Mouse (Mus musculus): ENCODE data around the gene Msl3l2. TPM values are rescaled to one million over a fixed set of nuclear protein-coding genes. Genes with fewer than 3 reads are reported as not detected.

Msl3l2 gene
- polyA plus RNA-seq, 1 experiment from 2014 or later = 10.7 TPM

DNA sequence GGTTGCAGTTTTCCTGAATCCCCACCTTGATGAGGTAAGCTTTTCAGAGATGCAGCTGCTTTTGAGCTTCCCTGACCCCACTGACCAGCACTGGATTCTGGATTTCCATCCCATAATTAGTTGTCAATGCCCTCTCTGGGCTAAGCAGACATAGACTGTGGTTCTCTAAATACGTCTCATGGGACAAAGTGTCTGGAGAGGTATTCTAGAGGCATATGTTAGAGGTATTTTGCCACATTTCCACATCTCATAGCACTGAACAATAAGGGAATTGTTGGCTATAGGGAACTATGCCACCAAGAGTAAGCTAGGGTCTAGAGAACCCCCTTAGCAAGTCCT is 248 bp downstream of the Msl3l2 start:
- Histone ChIP-seq H3K4me2 (ENCODE audit: low read length) (peak overlapping the region; percentile 42), H3K27ac (ENCODE audit: low read depth, low read length) (no peak overlapping the region), H3K9me3 (ENCODE audit: control insufficient read depth, low read length) (no peaks in the 10 kb centered on the region), H3K36me3 (ENCODE audit: control insufficient read depth, insufficient read depth, low read length) (no peaks in the 10 kb centered on the region), H3K27me3 (replicated peaks; ENCODE audit: control insufficient read depth, insufficient read depth, low read length) (no peaks in the 10 kb centered on the region), H3K4me3 (ENCODE audit: low read length) (peak overlapping the region; percentile 22), H3K9ac (ENCODE audit: low read depth, low read length) (peak overlapping the region; percentile 21; the same call in 1 of the 2 replicates), H3K4me1 (ENCODE audit: control insufficient read depth, insufficient read depth, low read depth, low read length) (no peaks in the 10 kb centered on the region)
- WGBS = 47% methylated on average over 1 of the region's 1 CpGs
- peak; percentile 34; the same call in 1 of the 2 replicates for ATAC-seq

DNA sequence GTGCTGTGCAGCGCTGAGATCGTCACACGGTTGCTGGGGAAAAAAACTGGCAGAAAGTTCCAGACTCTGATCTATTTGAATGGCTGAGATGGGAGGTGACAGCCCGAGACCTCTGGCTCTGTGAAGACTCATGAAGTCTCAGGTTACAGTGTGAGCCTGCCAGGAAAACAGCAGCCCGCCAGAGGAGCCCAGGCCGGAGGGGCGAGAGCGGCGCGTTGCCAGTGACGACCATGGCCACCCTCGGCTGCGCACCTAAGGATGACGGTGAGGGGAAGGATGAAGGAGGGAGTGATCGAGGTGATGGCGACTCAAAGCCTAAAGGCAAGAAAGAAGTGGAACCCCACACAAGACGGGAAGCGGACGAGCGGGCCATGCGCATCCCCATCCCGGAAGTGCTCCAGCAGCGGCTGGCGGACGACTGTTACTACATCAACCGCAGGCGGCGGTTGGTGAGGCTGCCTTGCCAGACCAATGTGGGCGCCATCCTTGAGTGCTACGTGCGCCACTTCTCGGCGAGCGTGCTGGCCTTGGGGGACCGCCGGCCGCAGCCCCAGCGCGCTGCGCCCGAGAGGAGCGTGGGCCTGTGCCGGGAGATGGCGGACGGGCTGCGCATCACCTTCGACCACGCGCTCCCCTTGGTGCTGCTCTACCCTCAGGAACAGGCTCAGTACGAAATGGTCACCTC is 8.4 kb downstream of the Msl3l2 start:
- Histone ChIP-seq H3K9me3 (ENCODE audit: control insufficient read depth, low read length) (no peaks in the 10 kb centered on the region), H3K36me3 (ENCODE audit: control insufficient read depth, insufficient read depth, low read length) (no peaks in the 10 kb centered on the region), H3K4me1 (ENCODE audit: control insufficient read depth, insufficient read depth, low read depth, low read length) (peaks cover 2% of the 10 kb centered on the region; the same call in 1 of the 2 replicates), H3K4me2 (ENCODE audit: low read length) (peak overlapping the region; percentile 83), H3K9ac (ENCODE audit: low read depth, low read length) (peak overlapping the region; percentile 87), H3K4me3 (ENCODE audit: low read length) (peak overlapping the region; percentile 66), H3K27me3 (replicated peaks; ENCODE audit: control insufficient read depth, insufficient read depth, low read length) (no peaks in the 10 kb centered on the region), H3K27ac (ENCODE audit: low read depth, low read length) (peak overlapping the region; percentile 91)
- under 1% methylated on average over 50 of the region's 50 CpGs for WGBS
- peak; percentile 95 for ATAC-seq

DNA sequence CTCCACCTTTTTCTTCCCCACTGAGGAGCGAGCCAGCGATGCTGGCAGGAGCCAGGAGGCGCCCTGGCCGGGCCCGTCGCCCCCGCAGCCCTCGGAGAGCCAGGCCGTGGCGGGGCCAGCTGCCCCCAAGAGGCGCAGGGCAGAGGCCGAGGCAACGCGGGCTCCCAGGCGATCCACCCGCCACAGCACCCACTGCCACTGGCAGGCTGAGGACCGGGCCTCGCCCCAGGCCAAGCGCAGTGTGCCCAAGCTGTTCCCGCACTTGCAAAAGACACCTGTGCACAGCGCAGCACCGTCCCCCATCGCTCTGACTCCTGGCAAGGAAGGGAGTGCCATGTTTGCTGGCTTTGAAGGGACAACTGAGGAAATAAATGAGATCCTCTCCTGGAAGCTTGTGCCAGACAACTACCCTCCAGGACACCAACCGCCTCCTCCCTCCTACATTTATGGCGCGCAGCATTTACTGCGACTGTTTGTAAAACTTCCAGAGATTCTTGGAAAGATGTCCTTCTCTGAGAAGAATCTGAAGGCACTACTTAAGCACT is 9.0 kb downstream of the Msl3l2 start:
- H3K36me3 ChIP-seq (ENCODE audit: control insufficient read depth, insufficient read depth, low read length) = no peaks in the 10 kb centered on the region
- ATAC-seq = peak; percentile 75
- H3K27me3 ChIP-seq (replicated peaks; ENCODE audit: control insufficient read depth, insufficient read depth, low read length) = no peaks in the 10 kb centered on the region
- peak overlapping the region; percentile 66 for H3K4me3 ChIP-seq (ENCODE audit: low read length)
- peak overlapping the region; percentile 83 for H3K4me2 ChIP-seq (ENCODE audit: low read length)
- peak overlapping the region; percentile 87 for H3K9ac ChIP-seq (ENCODE audit: low read depth, low read length)
- peak overlapping the region; percentile 91 for H3K27ac ChIP-seq (ENCODE audit: low read depth, low read length)
- H3K4me1 ChIP-seq (ENCODE audit: control insufficient read depth, insufficient read depth, low read depth, low read length) = peaks cover 2% of the 10 kb centered on the region; the same call in 1 of the 2 replicates
- H3K9me3 ChIP-seq (ENCODE audit: control insufficient read depth, low read length) = no peaks in the 10 kb centered on the region
- WGBS = 13% methylated on average over 27 of the region's 27 CpGs

DNA sequence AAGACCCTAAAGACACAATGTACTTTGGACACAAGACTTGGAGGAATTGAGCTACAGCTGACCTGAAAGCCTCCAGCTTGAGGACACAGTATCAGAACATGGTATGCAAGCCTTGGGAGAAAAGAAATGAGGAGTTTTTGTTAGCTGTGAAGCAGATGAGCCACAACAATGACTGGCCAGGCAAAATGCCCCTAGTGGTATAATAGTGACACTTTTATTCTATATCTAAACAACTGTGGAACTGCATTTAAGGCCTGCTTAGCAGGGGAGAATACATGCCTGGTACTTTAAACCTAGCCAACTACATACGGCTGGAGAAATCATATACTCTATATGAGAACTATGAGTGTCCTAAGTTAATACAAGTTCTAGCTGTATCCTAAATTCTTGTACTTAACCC is 20.3 kb downstream of the Msl3l2 start:
- H3K9ac ChIP-seq (ENCODE audit: low read depth, low read length) = no peak overlapping the region
- ATAC-seq = no peak
- no peak overlapping the region for H3K27ac ChIP-seq (ENCODE audit: low read depth, low read length)
- 96% methylated on average over 1 of the region's 1 CpGs for WGBS
- no peaks in the 10 kb centered on the region for H3K27me3 ChIP-seq (replicated peaks; ENCODE audit: control insufficient read depth, insufficient read depth, low read length)
- H3K4me2 ChIP-seq (ENCODE audit: low read length) = no peak overlapping the region
- no peaks in the 10 kb centered on the region for H3K4me1 ChIP-seq (ENCODE audit: control insufficient read depth, insufficient read depth, low read depth, low read length)
- no peaks in the 10 kb centered on the region for H3K36me3 ChIP-seq (ENCODE audit: control insufficient read depth, insufficient read depth, low read length)
- H3K4me3 ChIP-seq (ENCODE audit: low read length) = no peak overlapping the region
- no peaks in the 10 kb centered on the region for H3K9me3 ChIP-seq (ENCODE audit: control insufficient read depth, low read length)

DNA sequence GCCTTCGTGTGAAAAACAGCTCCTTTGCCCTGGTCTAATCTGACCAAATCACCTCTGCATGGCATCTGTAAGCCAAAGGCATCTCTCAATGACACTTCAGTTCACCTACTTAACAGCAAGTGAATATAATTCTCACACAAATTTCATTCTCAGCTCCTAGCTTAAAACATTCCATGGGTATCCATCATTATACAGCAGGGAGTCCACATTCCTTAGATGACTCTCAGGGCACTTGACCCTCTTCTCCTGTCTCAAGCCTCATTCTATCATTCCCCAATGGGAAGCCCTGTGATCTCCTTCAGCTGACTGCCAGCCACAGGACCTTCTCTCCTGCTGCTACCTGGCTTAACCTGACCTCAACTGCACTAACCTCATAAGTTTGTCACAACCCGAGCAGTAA is 22.9 kb downstream of the Msl3l2 start:
- WGBS = 79% methylated on average over 2 of the region's 2 CpGs
- no peak for ATAC-seq
- H3K27ac ChIP-seq (ENCODE audit: low read depth, low read length) = no peak overlapping the region
- H3K9me3 ChIP-seq (ENCODE audit: control insufficient read depth, low read length) = no peaks in the 10 kb centered on the region
- H3K36me3 ChIP-seq (ENCODE audit: control insufficient read depth, insufficient read depth, low read length) = no peaks in the 10 kb centered on the region
- no peak overlapping the region for H3K4me2 ChIP-seq (ENCODE audit: low read length)
- no peaks in the 10 kb centered on the region for H3K27me3 ChIP-seq (replicated peaks; ENCODE audit: control insufficient read depth, insufficient read depth, low read length)
- H3K4me1 ChIP-seq (ENCODE audit: control insufficient read depth, insufficient read depth, low read depth, low read length) = no peaks in the 10 kb centered on the region
- no peak overlapping the region for H3K9ac ChIP-seq (ENCODE audit: low read depth, low read length)
- H3K4me3 ChIP-seq (ENCODE audit: low read length) = no peak overlapping the region

DNA sequence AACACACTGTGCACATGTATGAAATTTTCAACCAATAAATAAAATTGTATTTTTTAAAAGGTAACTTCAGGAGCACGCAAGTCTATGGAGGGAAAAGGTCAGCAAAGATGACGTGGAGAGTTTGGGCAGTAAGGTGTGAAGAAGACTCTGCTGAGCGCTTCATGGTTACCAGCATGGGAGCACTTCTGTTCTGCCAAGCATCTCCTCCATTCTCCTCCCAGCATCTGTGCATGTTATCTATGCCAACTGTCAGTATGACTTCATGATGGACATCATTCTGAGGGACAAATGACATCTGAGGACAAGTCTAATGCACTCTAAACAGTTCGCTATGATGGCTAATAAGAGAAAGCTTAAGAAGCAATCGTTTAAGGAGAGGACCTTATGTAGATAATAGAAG is 30.5 kb downstream of the Msl3l2 start:
- Histone ChIP-seq H3K27me3 (replicated peaks; ENCODE audit: control insufficient read depth, insufficient read depth, low read length) (no peaks in the 10 kb centered on the region), H3K4me1 (ENCODE audit: control insufficient read depth, insufficient read depth, low read depth, low read length) (no peaks in the 10 kb centered on the region), H3K9ac (ENCODE audit: low read depth, low read length) (no peak overlapping the region), H3K36me3 (ENCODE audit: control insufficient read depth, insufficient read depth, low read length) (no peaks in the 10 kb centered on the region), H3K4me3 (ENCODE audit: low read length) (no peak overlapping the region), H3K9me3 (ENCODE audit: control insufficient read depth, low read length) (no peaks in the 10 kb centered on the region), H3K4me2 (ENCODE audit: low read length) (no peak overlapping the region), H3K27ac (ENCODE audit: low read depth, low read length) (no peak overlapping the region)
- ATAC-seq = no peak
- 92% methylated on average over 5 of the region's 5 CpGs for WGBS

DNA sequence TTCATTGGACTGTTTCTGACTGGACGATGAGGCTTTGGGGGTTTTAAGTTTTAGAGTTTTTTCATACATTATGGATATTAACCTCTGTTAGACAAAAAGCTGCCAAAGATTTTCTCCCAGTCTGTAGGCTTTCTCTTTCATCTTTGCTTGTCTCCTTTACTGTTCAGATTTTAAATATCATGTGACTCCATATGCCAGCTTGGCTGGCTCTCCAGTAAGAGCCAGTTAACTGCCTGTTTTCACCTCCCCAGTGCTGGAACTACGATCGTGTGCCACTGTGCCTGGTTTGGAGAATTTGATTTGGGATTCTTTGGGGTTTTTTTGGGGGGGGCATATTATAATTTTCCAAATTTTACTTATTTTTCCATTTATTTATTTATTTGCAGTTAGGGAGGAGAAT is 42.2 kb downstream of the Msl3l2 start:
- ATAC-seq = no peak
- WGBS = 93% methylated on average over 3 of the region's 3 CpGs

DNA sequence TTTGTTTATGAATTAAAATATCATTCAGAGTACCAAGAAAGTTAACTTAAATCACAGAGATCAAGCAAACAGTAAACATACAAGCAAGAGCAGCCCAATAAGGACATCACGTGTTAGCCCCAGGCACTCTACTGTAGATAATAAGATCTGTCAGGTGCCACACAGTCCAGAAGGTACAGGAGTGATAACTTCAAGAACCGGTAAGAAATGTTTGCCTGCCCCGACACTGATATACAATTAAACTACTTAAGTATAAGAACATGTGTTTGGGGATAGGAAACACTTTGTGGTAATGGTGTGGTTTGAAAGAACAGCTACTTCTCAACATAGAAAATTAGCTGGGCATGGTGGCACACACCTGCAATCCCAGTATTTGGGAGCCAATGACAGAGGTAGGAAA is 50.2 kb downstream of the Msl3l2 start:
- no peak overlapping the region for H3K4me3 ChIP-seq (ENCODE audit: low read length)
- H3K36me3 ChIP-seq (ENCODE audit: control insufficient read depth, insufficient read depth, low read length) = 0 out of 2 replicates have a peak, but pooled peaks cover under 1% of the 10 kb centered on the region
- H3K27ac ChIP-seq (ENCODE audit: low read depth, low read length) = no peak overlapping the region
- 96% methylated on average over 3 of the region's 3 CpGs for WGBS
- no peaks in the 10 kb centered on the region for H3K9me3 ChIP-seq (ENCODE audit: control insufficient read depth, low read length)
- ATAC-seq = no peak
- no peak overlapping the region for H3K9ac ChIP-seq (ENCODE audit: low read depth, low read length)
- H3K4me2 ChIP-seq (ENCODE audit: low read length) = no peak overlapping the region
- H3K27me3 ChIP-seq (replicated peaks; ENCODE audit: control insufficient read depth, insufficient read depth, low read length) = no peaks in the 10 kb centered on the region
- no peaks in the 10 kb centered on the region for H3K4me1 ChIP-seq (ENCODE audit: control insufficient read depth, insufficient read depth, low read depth, low read length)

More for the DNA sequence above, 42.2 kb downstream of the Msl3l2 start:
- Histone ChIP-seq H3K36me3 (ENCODE audit: control insufficient read depth, insufficient read depth, low read length) (peaks cover 4% of the 10 kb centered on the region; the same call in 1 of the 2 replicates), H3K9me3 (ENCODE audit: control insufficient read depth, low read length) (no peaks in the 10 kb centered on the region), H3K27me3 (replicated peaks; ENCODE audit: control insufficient read depth, insufficient read depth, low read length) (no peaks in the 10 kb centered on the region), H3K4me1 (ENCODE audit: control insufficient read depth, insufficient read depth, low read depth, low read length) (no peaks in the 10 kb centered on the region), H3K4me3 (ENCODE audit: low read length) (no peak overlapping the region), H3K9ac (ENCODE audit: low read depth, low read length) (no peak overlapping the region), H3K27ac (ENCODE audit: low read depth, low read length) (no peak overlapping the region), H3K4me2 (ENCODE audit: low read length) (no peak overlapping the region)

DNA sequence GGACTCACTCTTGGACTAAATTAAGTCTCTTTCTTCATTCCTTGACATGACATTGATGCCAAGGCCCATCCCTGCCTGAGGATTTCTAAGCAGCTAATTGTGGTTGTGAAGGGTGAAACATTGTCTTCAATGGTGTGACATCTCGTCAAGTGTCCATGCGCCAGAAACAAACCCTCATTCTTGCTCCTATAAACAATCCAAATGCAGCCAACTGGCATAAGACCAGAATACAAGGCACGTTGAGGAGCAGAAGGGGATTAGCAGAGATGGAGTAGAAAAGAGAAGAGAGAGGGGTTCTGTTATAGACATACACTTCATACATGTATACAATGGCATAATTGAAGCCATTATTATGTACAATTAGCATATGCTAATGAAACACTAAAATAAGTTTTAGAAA is 51.5 kb downstream of the Msl3l2 start:
- Histone ChIP-seq H3K36me3 (ENCODE audit: control insufficient read depth, insufficient read depth, low read length) (no peaks in the 10 kb centered on the region), H3K4me1 (ENCODE audit: control insufficient read depth, insufficient read depth, low read depth, low read length) (no peaks in the 10 kb centered on the region), H3K27me3 (replicated peaks; ENCODE audit: control insufficient read depth, insufficient read depth, low read length) (no peaks in the 10 kb centered on the region), H3K4me3 (ENCODE audit: low read length) (no peak overlapping the region), H3K4me2 (ENCODE audit: low read length) (no peak overlapping the region), H3K9ac (ENCODE audit: low read depth, low read length) (no peak overlapping the region), H3K9me3 (ENCODE audit: control insufficient read depth, low read length) (no peaks in the 10 kb centered on the region), H3K27ac (ENCODE audit: low read depth, low read length) (no peak overlapping the region)
- WGBS = 28% methylated on average over 3 of the region's 3 CpGs
- ATAC-seq = peak; percentile 68; the same call in 1 of the 2 replicates
